Mouse (Mus musculus): ENCODE measurements around the gene Agrn. TPM values are rescaled to one million over a fixed set of nuclear protein-coding genes. Genes with fewer than 3 reads are reported as not detected.

Agrn gene
- total RNA-seq (2021) = 1 to 10 TPM; 6.9 to 8.0 TPM
- long read RNA-seq, experiment 1, full-length matches to known transcripts = 1 of 4 reads
- long read RNA-seq, experiment 1, partial matches to known transcripts = 2 of 4 reads
- long read RNA-seq, experiment 1, other reads (novel, unspliced or antisense) = 1 of 4 reads
- long read RNA-seq, experiment 2, full-length matches to known transcripts = 3 of 10 reads
- long read RNA-seq, experiment 2, partial matches to known transcripts = 2 of 10 reads
- long read RNA-seq, experiment 2, other reads (novel, unspliced or antisense) = 5 of 10 reads

DNA sequence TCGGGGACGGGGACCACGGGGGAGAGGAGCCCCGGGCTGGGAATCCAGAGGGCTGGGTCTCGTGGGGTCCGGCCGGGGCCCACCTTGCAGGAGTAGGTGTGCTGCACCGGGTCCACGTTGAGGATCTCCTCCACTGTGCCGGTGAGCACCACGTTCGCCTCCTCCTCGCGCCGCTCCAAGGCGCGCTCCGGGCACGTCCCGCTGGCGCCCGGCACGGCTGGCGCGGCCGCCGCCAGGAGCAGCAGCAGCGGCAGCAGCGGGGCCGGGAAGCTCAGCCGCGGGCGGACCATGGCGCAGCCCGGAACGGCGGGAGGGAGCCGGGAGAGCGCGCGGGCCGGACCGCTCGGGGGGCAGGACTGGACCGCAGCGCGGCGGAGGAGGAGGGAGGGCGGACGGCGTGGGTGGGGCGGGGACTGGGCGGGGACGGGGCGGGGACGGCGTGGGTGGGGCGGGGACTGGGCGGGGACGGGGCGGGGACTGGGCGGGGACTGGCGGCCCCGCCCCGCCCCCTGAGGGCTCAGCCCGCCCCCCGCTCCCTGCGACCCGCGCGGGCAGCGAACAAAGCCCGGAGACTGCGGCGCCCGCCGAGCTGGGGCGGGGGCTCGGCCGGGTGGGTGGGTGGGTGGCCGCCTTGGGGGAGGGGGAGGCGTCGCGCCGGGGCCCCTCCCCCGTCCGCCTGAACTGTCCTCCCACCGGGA, at the start of gene Agrn:
Agrn (minus strand) TSS at position 358 of the 698 bp plus-strand sequence.
- intact Hi-C loops (cut with DNase I) = loop anchor here (2.0 kb wide), 1 partner anchor 86 kb away; no protein-coding TSS in a partner anchor
- H3K4me3 ChIP-seq = peak within 1 kb of the TSS; percentile 96
- H3K27ac ChIP-seq = peak within 1 kb of the TSS; percentile 94
- TF ChIP-seq CTCF (IDR thresholded peaks at IDR 0.05) = no peak
- peak; percentile 89 for DNase-seq

DNA sequence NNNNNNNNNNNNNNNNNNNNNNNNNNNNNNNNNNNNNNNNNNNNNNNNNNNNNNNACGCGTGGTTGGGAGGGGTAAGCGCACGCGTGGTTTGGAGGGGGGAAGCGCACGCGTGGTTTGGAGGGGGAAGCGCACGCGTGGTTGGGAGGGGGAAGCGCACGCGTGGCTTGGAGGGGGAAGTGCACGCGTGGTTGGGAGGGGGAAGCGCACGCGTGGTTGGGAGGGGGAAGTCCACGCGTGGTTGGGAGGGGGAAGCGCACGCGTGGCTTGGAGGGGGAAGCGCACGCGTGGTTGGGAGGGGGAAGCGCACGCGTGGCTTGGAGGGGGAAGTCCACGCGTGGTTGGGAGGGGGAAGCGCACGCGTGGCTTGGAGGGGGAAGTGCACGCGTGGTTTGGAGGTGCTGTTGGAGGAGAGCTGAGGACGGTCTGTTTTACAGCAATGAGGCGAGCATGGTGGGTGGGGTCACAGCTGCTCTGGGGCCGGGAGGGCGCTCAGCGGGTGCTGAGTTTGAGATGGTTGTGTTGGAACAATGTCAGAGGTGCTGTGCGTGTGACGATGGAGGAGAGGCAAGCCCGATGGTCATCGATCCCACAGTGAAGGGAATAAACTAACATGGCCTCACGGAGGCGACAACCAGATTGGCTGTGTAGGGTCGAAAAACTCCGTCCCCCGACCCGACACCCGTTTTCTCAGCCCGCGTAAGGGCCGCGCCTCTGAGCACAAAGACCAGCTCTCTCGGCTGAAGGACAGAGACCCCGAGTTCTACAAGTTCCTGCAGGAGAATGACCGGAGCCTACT, 39.6 kb upstream of the Agrn start:
- TF ChIP-seq CTCF (IDR thresholded peaks at IDR 0.05) = no peak
- intact Hi-C loops (cut with DNase I) = no loop called here
- no peak for DNase-seq
- Histone ChIP-seq H3K27ac (no peak overlapping the region), H3K4me3 (peak overlapping the region; percentile 92)

DNA sequence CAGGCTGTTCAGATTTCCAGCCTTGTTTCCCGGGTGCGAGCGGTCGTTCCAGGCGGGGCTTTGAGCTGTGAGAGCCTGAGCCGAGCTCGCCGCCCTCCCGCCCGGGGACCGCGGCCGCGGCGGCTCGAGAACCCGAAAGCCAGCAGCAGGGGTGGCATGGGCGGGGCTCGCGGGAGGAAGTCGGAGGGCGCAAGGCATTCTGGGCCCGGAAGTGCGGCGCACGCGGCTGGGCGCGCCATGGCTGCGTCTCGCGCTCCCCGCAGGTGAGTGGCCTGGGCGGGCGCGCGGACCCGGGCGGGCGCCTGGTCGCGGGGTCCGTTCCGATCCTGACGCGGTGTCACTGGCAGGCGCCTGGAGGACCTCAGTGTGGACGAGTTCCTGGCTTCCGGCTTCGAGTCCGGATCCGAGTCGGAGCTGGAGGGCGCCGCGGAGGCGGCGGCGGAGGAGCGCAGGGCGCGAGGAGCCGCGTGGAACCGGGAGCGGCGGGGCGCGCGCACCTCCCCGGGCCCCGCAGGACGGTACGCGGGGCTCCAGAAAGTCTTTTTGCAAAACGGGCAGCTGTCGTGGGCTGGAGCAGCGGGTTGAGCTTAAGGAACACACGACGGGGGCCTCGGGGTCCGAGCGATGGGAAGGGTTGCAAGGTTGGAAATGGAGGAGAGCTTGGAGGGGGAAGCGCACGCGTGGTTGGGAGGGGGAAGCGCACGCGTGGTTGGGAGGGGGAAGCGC, 38.7 kb upstream of the Agrn start, which contains the start of gene Noc2l:
Noc2l (plus strand) TSS at position 203 of the 726 bp plus-strand sequence.
- H3K27ac ChIP-seq = peak within 1 kb of the TSS; percentile 90
- intact Hi-C loops (cut with DNase I) = loop anchor here (2.0 kb wide), 1 partner anchor 33 kb away; the partner anchor contains the start of gene AW011738
- peak; percentile 96 for DNase-seq
- peak within 1 kb of the TSS; percentile 92 for H3K4me3 ChIP-seq
- TF ChIP-seq CTCF (IDR thresholded peaks at IDR 0.05) = no peak

DNA sequence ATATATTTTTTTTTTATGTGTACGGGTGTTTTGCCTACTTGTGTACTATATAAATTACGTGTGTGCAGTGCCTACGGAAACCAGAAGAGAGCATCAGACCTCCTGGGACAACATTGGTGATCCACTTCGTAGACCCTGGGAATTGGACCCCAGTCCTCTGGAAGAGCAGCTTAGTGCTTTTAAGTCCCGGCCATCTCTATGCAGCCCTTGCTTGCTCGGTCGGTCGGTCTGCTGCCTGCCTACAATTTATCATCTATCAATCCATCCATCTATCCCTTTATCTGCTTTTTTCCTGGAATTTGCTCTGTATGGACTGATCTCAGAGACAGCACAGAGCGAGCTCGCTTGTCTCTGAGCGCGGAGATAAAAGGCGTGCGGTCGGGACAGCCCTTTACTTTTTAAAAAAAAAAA, 38.1 kb upstream of the Agrn start:
- intact Hi-C loops (cut with DNase I) = loop anchor here (2.0 kb wide), 1 partner anchor 33 kb away; the partner anchor contains the start of gene AW011738
- no peak for DNase-seq
- Histone ChIP-seq H3K27ac (peak overlapping the region; percentile 87), H3K4me3 (peak overlapping the region; percentile 92)
- TF ChIP-seq CTCF (IDR thresholded peaks at IDR 0.05) = peak; percentile 22; the same call in 1 of the 2 replicates

DNA sequence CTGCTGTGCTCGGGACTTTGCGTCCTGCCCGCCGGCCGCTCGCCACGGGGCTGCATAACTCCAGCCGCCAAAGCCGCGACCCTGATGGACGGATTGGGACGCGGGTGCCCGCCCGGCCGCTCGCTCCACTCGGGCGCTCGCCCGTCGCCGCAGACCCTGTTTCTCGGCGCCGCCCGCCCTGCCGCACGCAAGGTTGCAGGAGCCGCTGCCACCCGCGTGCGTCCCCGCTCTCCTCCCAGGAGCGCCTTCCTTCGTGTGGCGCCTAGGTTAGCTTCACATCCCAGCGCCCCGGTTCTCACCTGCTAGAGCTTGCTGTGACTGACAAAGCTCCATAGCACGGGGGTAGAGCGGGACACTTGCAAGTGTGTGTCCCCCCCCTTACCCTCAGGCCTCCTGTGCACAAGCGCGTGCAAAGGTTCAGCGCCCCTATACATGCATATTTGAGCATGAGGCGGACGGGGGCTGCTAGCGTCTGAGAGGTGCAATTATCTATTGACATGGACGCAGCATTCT, 37.5 kb upstream of the Agrn start, which contains the start of gene Plekhn1:
Plekhn1 (minus strand) TSS at position 157 of the 513 bp plus-strand sequence.
- H3K4me3 ChIP-seq = peak within 1 kb of the TSS; percentile 92
- DNase-seq = peak; percentile 88
- TF ChIP-seq CTCF (IDR thresholded peaks at IDR 0.05) = no peak
- peak within 1 kb of the TSS; percentile 90 for H3K27ac ChIP-seq
- intact Hi-C loops (cut with DNase I) = loop anchor here (2.0 kb wide), 1 partner anchor 32 kb away; the partner anchor contains the start of gene AW011738

DNA sequence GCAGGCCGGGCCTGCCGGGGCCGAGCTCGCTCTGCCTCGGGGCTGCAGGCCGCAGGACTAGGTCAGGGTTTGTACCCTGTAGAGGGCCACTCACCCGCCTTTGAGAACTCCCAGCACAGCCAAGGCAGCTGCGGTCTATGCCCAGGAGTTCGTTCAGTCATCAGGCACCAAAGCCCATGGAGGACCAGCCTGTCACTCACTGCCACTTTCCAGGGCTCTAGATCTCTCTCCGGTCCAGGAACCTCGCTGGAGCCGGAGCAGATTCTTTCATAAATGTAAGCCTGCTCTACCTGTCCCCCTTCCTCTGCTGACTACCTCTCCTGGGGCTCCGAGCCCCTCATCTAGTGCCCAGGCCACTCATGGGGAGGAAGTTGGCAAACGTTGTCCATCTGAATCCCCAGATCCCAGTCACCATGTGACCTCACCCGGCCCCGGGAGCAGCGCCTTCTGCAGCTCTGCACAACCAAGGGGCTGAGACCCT, 36.8 kb upstream of the Agrn start:
- intact Hi-C loops (cut with DNase I) = loop anchor here (2.0 kb wide), 1 partner anchor 31 kb away; the partner anchor contains the start of gene AW011738
- Histone ChIP-seq H3K27ac (peak overlapping the region; percentile 90), H3K4me3 (peak overlapping the region; percentile 92)
- no peak for TF ChIP-seq CTCF (IDR thresholded peaks at IDR 0.05)
- DNase-seq = no peak

DNA sequence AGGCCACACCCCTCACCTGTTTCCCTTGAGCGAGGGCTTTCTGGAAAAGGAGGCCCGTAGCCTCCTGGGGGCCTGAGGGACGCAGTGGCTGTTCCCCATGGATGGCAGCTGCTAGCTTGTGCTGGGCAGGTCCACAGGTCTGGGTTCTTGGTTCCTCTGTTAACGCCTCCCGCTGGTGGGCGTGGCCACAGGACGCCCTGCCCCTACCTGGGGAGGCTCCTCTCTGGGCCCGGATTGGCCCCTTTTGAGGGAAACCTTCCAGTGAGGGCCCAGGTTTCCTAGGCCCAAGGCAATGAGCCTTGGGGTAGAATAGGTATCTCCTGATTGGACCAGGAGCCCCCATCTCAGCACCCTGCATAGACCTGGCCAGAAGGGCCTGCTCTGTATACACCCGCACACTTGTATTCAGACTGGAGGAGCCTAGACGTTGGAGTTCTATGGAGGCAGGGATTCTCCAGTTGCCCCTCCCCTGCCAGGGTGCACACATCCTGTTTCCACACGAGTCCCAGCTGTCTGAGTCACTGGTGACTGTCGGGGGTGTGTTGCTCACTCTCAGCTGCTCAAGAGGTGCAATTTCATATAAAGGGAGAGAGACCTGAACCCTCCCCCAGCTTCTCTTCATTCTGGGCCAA, 31.2 kb upstream of the Agrn start:
- peak overlapping the region; percentile 5; the same call in 1 of the 2 replicates for H3K27ac ChIP-seq
- intact Hi-C loops (cut with DNase I) = no loop called here
- no peak for TF ChIP-seq CTCF (IDR thresholded peaks at IDR 0.05)
- no peak for DNase-seq
- peak overlapping the region; percentile 42 for H3K4me3 ChIP-seq

DNA sequence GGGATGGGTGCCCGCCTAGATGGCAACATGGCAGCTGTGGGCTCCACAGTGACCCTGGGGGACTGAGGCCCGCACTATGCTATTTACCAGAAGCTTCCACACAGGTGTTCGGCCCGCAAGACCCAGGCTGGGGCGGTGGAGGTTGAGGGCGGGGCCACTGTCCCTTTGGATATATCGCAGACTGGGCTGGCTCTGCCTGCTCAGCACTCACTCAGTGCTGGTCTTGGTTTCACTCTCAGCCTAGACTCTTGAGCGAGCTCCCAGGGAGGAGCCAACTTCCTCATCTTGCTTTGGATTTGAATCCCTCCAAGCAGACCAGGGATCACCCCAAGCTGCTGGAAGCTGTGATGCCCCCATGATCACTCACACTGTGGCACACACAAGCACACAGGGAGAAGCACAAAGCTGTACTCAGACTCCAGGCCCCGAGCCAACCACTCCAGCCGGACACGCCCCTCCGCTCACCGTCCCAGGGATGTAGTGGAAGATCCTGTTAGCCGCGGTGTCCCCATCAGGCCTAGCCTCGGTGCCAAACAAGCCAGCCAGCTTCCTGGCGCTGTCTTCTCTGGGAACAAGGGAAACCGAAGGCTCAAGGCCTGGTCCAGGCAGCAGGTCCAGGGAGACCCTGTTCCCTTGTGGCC, 30.6 kb upstream of the Agrn start:
- intact Hi-C loops (cut with DNase I) = no loop called here
- TF ChIP-seq CTCF (IDR thresholded peaks at IDR 0.05) = no peak
- peak overlapping the region; percentile 5; the same call in 1 of the 2 replicates for H3K27ac ChIP-seq
- peak; percentile 47 for DNase-seq
- H3K4me3 ChIP-seq = peak overlapping the region; percentile 42

DNA sequence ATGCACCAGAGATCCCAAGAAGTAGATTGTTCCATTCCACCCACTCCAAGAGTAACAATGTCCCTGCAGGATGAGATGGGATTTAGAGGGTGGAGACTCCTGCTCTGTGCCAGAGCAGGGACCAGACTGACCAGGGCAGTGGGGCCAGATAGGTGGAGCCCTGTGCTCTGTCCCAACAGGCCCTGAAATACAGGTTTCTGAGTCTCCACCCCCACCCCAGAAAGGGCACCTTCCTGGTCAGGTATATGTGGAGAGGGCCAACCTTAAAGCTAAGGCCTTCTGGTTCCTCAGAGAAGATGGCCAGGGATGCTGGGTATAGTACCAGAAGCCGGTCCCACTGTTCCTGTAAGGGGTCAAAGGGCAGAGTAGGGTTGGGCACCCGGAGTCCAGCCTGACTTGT, 27.0 kb upstream of the Agrn start:
- no peak for TF ChIP-seq CTCF (IDR thresholded peaks at IDR 0.05)
- no peak overlapping the region for H3K4me3 ChIP-seq
- intact Hi-C loops (cut with DNase I) = no loop called here
- no peak overlapping the region for H3K27ac ChIP-seq
- DNase-seq = no peak

DNA sequence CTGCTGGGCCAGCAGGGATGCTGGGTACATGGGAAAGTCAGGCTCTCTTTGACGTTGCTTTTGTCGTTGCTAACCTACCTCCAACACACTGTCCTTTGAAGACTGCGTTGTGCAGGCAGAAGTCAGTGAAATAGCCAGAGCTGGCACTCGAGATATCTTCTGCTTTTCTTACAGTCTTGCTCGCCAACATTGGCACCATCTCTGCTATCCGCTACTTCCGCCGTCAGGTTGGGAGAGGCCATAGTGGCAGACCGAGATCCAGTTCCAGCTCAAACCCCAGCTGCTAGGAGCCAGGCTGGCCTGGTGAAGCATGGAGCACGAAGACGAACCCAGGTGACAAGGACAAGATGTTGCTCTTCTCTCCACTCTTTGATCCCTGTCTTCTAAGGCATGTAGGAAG, 22.6 kb upstream of the Agrn start:
- peak; percentile 73 for DNase-seq
- Histone ChIP-seq H3K4me3 (peak overlapping the region; percentile 64), H3K27ac (peak overlapping the region; percentile 97)
- intact Hi-C loops (cut with DNase I) = no loop called here
- no peak for TF ChIP-seq CTCF (IDR thresholded peaks at IDR 0.05)
